Mouse (Mus musculus) lung, postnatal 0 days (tissue): ENCODE measurements around the gene Tmed8. TPM values are rescaled to one million over a fixed set of nuclear protein-coding genes. Genes with fewer than 3 reads are reported as not detected.

Source experiments
- ATAC-seq: fragments of 200-750 bp; cut with Nextera tagmentation; 2 replicates; pipeline ENCODE4 v1.8.0; 2017; ENCODE audit warnings: moderate library complexity
- DNase-seq: peaks from one replicate; pipeline ENCODE4 v3.0.0-alpha.2; 2016; ENCODE audit warnings: low spot score
- H3K27ac ChIP-seq: fragments of 300-500 bp; sonication (generic); 2 replicates; pipeline ENCODE4 v1.5.1; 2014; ENCODE audit warnings: antibody characterized with exemption, mild to moderate bottlenecking, low read length, mixed read lengths
- H3K27me3 ChIP-seq: fragments of 300-500 bp; sonication (generic); replicated peaks from 2 replicates; pipeline ENCODE4 v1.6.1; 2014; ENCODE audit warnings: low read length, mixed read lengths; ENCODE audit not compliant: insufficient read depth
- H3K36me3 ChIP-seq: fragments of 300-500 bp; sonication (generic); 2 replicates; pipeline ENCODE4 v1.6.1; 2014; ENCODE audit warnings: low read length, mixed read lengths; ENCODE audit not compliant: insufficient read depth
- H3K4me1 ChIP-seq: fragments of 300-500 bp; sonication (generic); 2 replicates; pipeline ENCODE4 v1.6.1; 2014; ENCODE audit warnings: antibody characterized with exemption, low read depth, low read length, mixed read lengths; ENCODE audit not compliant: insufficient read depth
- H3K4me2 ChIP-seq: fragments of 300-500 bp; sonication (generic); replicated peaks from 2 replicates; pipeline ENCODE4 v1.6.1; 2014; ENCODE audit warnings: low read depth, mild to moderate bottlenecking, low read length, moderate library complexity, mixed read lengths
- H3K4me3 ChIP-seq: fragments of 300-500 bp; sonication (generic); 2 replicates; pipeline ENCODE4 v1.5.1; 2014; ENCODE audit warnings: low read depth, low read length
- H3K9ac ChIP-seq: fragments of 300-500 bp; sonication (generic); replicated peaks from 2 replicates; pipeline ENCODE4 v1.6.1; 2014; ENCODE audit warnings: low read depth, mild to moderate bottlenecking
- H3K9me3 ChIP-seq: fragments of 300-500 bp; sonication (generic); 2 replicates; pipeline ENCODE4 v1.6.1; 2016; ENCODE audit warnings: low read length, mixed read lengths
- CTCF ChIP-seq: IDR thresholded peaks from 2 replicates; pipeline ENCODE4 v1.5.1; 2016; ENCODE audit warnings: antibody characterized with exemption, mild to moderate bottlenecking
- EP300 ChIP-seq: IDR thresholded peaks from 2 replicates; pipeline ENCODE4 v1.6.1; 2016; ENCODE audit warnings: antibody characterized with exemption, mild to moderate bottlenecking, control low read depth
- WGBS: fragments of 180-500 bp; shearing (Covaris S2); extraction: QIAGEN DNeasy Blood & Tissue Kit; methylation state at CpG from one replicate; pipeline ENCODE4 v1.1.7; 2014; 5-methylcytosine and 5-hydroxymethylcytosine counted together
- polyA plus RNA-seq: library from polyadenylated mRNA; unstranded; fragments of >200 nt; fragmentation: Nextera tagmentation; extraction: Ambion mirVana; gene quantifications from 2 replicates; pipeline ENCODE4 v1.2.1, GENCODE M21; 2015

Gene Tmed8
- polyA plus RNA-seq, 1 experiment from 2014 or later, result 1.4 TPM

GRCm38 (mm10) chr12:87199206-87199972, 865 bp downstream of the Tmed8 start, which contains the start of gene Samd15:
Gene Samd15 (plus strand): TSS chr12:87199723.
- Histone ChIP-seq H3K4me2 (peak within 1 kb of the TSS; percentile 92), H3K27ac (no peak within 1 kb of the TSS), H3K4me3 (peak within 1 kb of the TSS; percentile 90), H3K27me3 (no peaks in the 10 kb centered on the region), H3K36me3 (no peaks in the 10 kb centered on the region), H3K9ac (peak within 1 kb of the TSS; percentile 80), H3K9me3 (no peaks in the 10 kb centered on the region), H3K4me1 (0 out of 2 replicates have a peak, but pooled peaks cover 4% of the 10 kb centered on the region)
- ATAC-seq, result peak; percentile 55
- DNase-seq, result peak; percentile 66
- 1% methylated on average over 34 of the region's 38 CpGs for WGBS
- no peak for TF ChIP-seq EP300
- no peak for TF ChIP-seq CTCF

- Histone ChIP-seq H3K4me1 (0 out of 2 replicates have a peak, but pooled peaks cover 4% of the 10 kb centered on the region), H3K36me3 (no peaks in the 10 kb centered on the region), H3K9me3 (no peaks in the 10 kb centered on the region), H3K4me2 (peak overlapping the region; percentile 92), H3K27ac (no peak overlapping the region), H3K27me3 (no peaks in the 10 kb centered on the region), H3K9ac (no peak overlapping the region; the same call in 1 of the 2 replicates), H3K4me3 (no peak overlapping the region)
- 58% methylated on average over 6 of the region's 6 CpGs for WGBS
- ATAC-seq (no peak), DNase-seq (no peak)
- TF ChIP-seq CTCF (no peak), EP300 (no peak)
These were observed 1.5 kb downstream of the Tmed8 start for GRCm38 (mm10) chr12:87198792-87199191.

GRCm38 (mm10) chr12:87196310-87196709, 3.9 kb downstream of the Tmed8 start:
- Histone ChIP-seq H3K9me3 (no peaks in the 10 kb centered on the region), H3K27ac (no peak overlapping the region), H3K4me3 (no peak overlapping the region), H3K36me3 (no peaks in the 10 kb centered on the region), H3K4me2 (no peak overlapping the region), H3K9ac (no peak overlapping the region), H3K27me3 (no peaks in the 10 kb centered on the region), H3K4me1 (0 out of 2 replicates have a peak, but pooled peaks cover 4% of the 10 kb centered on the region)
- no peak for DNase-seq
- TF ChIP-seq EP300 (no peak), CTCF (no peak)
- no peak for ATAC-seq

- 31% methylated on average over 1 of the region's 1 CpGs for WGBS
- Histone ChIP-seq H3K4me3 (no peak overlapping the region), H3K4me2 (no peak overlapping the region), H3K27ac (no peak overlapping the region), H3K4me1 (0 out of 2 replicates have a peak, but pooled peaks cover 4% of the 10 kb centered on the region), H3K9ac (no peak overlapping the region), H3K36me3 (no peaks in the 10 kb centered on the region), H3K27me3 (no peaks in the 10 kb centered on the region), H3K9me3 (no peaks in the 10 kb centered on the region)
- DNase-seq, result no peak
- no peak for ATAC-seq
- no peak for TF ChIP-seq CTCF
- no peak for TF ChIP-seq EP300
These were observed 5.2 kb downstream of the Tmed8 start for GRCm38 (mm10) chr12:87195069-87195468.

GRCm38 (mm10) chr12:87193008-87193407, 7.2 kb downstream of the Tmed8 start:
- Histone ChIP-seq H3K4me1 (no peaks in the 10 kb centered on the region), H3K27me3 (no peaks in the 10 kb centered on the region), H3K9me3 (no peaks in the 10 kb centered on the region), H3K27ac (no peak overlapping the region), H3K4me3 (no peak overlapping the region), H3K36me3 (no peaks in the 10 kb centered on the region), H3K9ac (no peak overlapping the region), H3K4me2 (no peak overlapping the region)
- WGBS, result 87% methylated on average over 3 of the region's 3 CpGs
- ATAC-seq (no peak), DNase-seq (no peak)
- TF ChIP-seq CTCF (no peak), EP300 (no peak)

GRCm38 (mm10) chr12:87177631-87178030, 22.6 kb downstream of the Tmed8 start:
- H3K9ac ChIP-seq, result no peak overlapping the region
- TF ChIP-seq CTCF (no peak), EP300 (no peak)

More at GRCm38 (mm10) chr12:87177631-87178030, 22.6 kb downstream of the Tmed8 start:
- WGBS, result 95% methylated on average over 4 of the region's 4 CpGs
- DNase-seq, result no peak
- no peaks in the 10 kb centered on the region for H3K4me1 ChIP-seq
- H3K9me3 ChIP-seq, result no peaks in the 10 kb centered on the region
- no peaks in the 10 kb centered on the region for H3K36me3 ChIP-seq
- no peaks in the 10 kb centered on the region for H3K27me3 ChIP-seq
- no peak overlapping the region for H3K27ac ChIP-seq
- no peak overlapping the region for H3K4me2 ChIP-seq
- no peak for ATAC-seq
- H3K4me3 ChIP-seq, result no peak overlapping the region
